Mouse (Mus musculus): ENCODE measurements around the gene Rnf115.

Gene Rnf115

GRCm38 (mm10) chr3:96777120-96777519, 49.7 kb downstream of the Rnf115 start:
- no peak for DNase-seq (ENCODE audit: low spot score in 2 of 2)

- no peak for DNase-seq (ENCODE audit: low spot score in 2 of 2)
These were observed 54.8 kb downstream of the Rnf115 start for GRCm38 (mm10) chr3:96782236-96782635.

- DNase-seq (ENCODE audit: low spot score in 2 of 2) = no peak
These were observed 60.3 kb downstream of the Rnf115 start for GRCm38 (mm10) chr3:96787784-96788183.

GRCm38 (mm10) chr3:96788506-96788905, 61.0 kb downstream of the Rnf115 start:
- no peak for DNase-seq (ENCODE audit: low spot score in 2 of 2)

GRCm38 (mm10) chr3:96800254-96800653, 72.8 kb downstream of the Rnf115 start:
- no peak for DNase-seq (ENCODE audit: low spot score in 2 of 2)

GRCm38 (mm10) chr3:96802214-96802613, 74.8 kb downstream of the Rnf115 start:
- DNase-seq (ENCODE audit: low spot score in 2 of 2) = no peak

GRCm38 (mm10) chr3:96808136-96808535, 80.7 kb downstream of the Rnf115 start:
- no peak for DNase-seq (ENCODE audit: low spot score in 2 of 2)

GRCm38 (mm10) chr3:96808651-96809050, 81.2 kb downstream of the Rnf115 start:
- DNase-seq (ENCODE audit: low spot score in 2 of 2) = no peak

- no peak for DNase-seq (ENCODE audit: low spot score in 2 of 2)
These were observed 83.8 kb downstream of the Rnf115 start for GRCm38 (mm10) chr3:96811232-96811631.

GRCm38 (mm10) chr3:96812395-96813091, 85.1 kb downstream of the Rnf115 start:
- DNase-seq (ENCODE audit: low spot score in 2 of 2) = peak; percentile 21 to 65

- DNase-seq (ENCODE audit: low spot score in 2 of 2) = peak in 1 of 2 experiments; percentile 23
These were observed 85.6 kb downstream of the Rnf115 start for GRCm38 (mm10) chr3:96813106-96813505.

GRCm38 (mm10) chr3:96813591-96814244, 86.3 kb downstream of the Rnf115 start:
- DNase-seq (ENCODE audit: low spot score in 2 of 2) = no peak

GRCm38 (mm10) chr3:96814342-96814741, 86.9 kb downstream of the Rnf115 start:
- DNase-seq (ENCODE audit: low spot score in 2 of 2) = no peak

- no peak for DNase-seq (ENCODE audit: low spot score in 2 of 2)
These were observed 92.9 kb downstream of the Rnf115 start for GRCm38 (mm10) chr3:96820116-96820915.

- no peak for DNase-seq (ENCODE audit: low spot score in 2 of 2)
These were observed 94.1 kb downstream of the Rnf115 start for GRCm38 (mm10) chr3:96821581-96821980.

- no peak for DNase-seq (ENCODE audit: low spot score in 2 of 2)
These were observed 96.2 kb downstream of the Rnf115 start for GRCm38 (mm10) chr3:96823701-96824100.

GRCm38 (mm10) chr3:96824614-96825013, 97.2 kb downstream of the Rnf115 start:
- no peak for DNase-seq (ENCODE audit: low spot score in 2 of 2)

- no peak for DNase-seq (ENCODE audit: low spot score in 2 of 2)
These were observed 97.8 kb downstream of the Rnf115 start for GRCm38 (mm10) chr3:96825261-96825660.

- no peak for DNase-seq (ENCODE audit: low spot score in 2 of 2)
These were observed 100.9 kb downstream of the Rnf115 start for GRCm38 (mm10) chr3:96828308-96828864.

- no peak for DNase-seq (ENCODE audit: low spot score in 2 of 2)
These were observed 101.5 kb downstream of the Rnf115 start, which contains the start of the genes Pdzk1 and Cd160 for GRCm38 (mm10) chr3:96828984-96829383. Gene Pdzk1, plus strand, starts transcription at chr3:96829284. Gene Cd160, minus strand, starts transcription at chr3:96829351.

- no peak for DNase-seq (ENCODE audit: low spot score in 2 of 2)
These were observed 102.4 kb downstream of the Rnf115 start for GRCm38 (mm10) chr3:96829856-96830255.

GRCm38 (mm10) chr3:96832930-96833329, 105.5 kb downstream of the Rnf115 start:
- no peak for DNase-seq (ENCODE audit: low spot score in 2 of 2)
